Mouse (Mus musculus) ES-E14 (cell line): ENCODE data around the gene Actl10. TPM values are rescaled to one million over a fixed set of nuclear protein-coding genes. Genes with fewer than 3 reads are reported as not detected.

Experiments
- DNase-seq: peaks from one replicate; pipeline ENCODE4 v3.0.0-alpha.2; 2013; ENCODE audit warnings: low read depth, low spot score
- H3K27ac ChIP-seq: 2 replicates; pipeline ENCODE4 v1.5.1; 2012; ENCODE audit warnings: low read depth, mild to moderate bottlenecking, low read length, moderate library complexity, mixed read lengths; ENCODE audit not compliant: poor library complexity, insufficient read depth, severe bottlenecking
- H3K36me3 ChIP-seq: 2 replicates; pipeline ENCODE4 v1.6.1; 2012; ENCODE audit warnings: mild to moderate bottlenecking, low read length, moderate library complexity, mixed read lengths; ENCODE audit not compliant: control insufficient read depth, poor library complexity, insufficient read depth, severe bottlenecking
- H3K4me1 ChIP-seq, 2 experiments: fragments of 150-350 bp in 1 of 2; sonication (generic) in 1 of 2; 2 replicates each; pipeline ENCODE4 v1.6.1; 2012; ENCODE audit warnings: low read length in 2 of 2, mild to moderate bottlenecking in 1 of 2, mixed read lengths in 1 of 2; ENCODE audit not compliant: control insufficient read depth in 2 of 2, insufficient read depth in 2 of 2, poor library complexity in 1 of 2
- H3K4me3 ChIP-seq, 2 experiments: fragments of 150-350 bp in 1 of 2; sonication (generic) in 1 of 2; 2 replicates each; pipeline ENCODE4 v1.5.1; 2012; ENCODE audit warnings: low read length in 2 of 2, low read depth in 1 of 2, mild to moderate bottlenecking in 1 of 2, mixed read lengths in 1 of 2; ENCODE audit not compliant: insufficient read depth in 1 of 2, poor library complexity in 1 of 2, severe bottlenecking in 1 of 2
- H3K9ac ChIP-seq: 2 replicates; pipeline ENCODE4 v1.6.1; 2012; ENCODE audit warnings: low read depth, mild to moderate bottlenecking, low read length, mixed read lengths; ENCODE audit not compliant: poor library complexity, insufficient read depth, severe bottlenecking
- H3K9me3 ChIP-seq: fragments of 150-350 bp; sonication (generic); 2 replicates; pipeline ENCODE4 v1.6.1; 2012; ENCODE audit warnings: low read depth, mild to moderate bottlenecking, low read length; ENCODE audit not compliant: control insufficient read depth, insufficient read depth
- CHD2 ChIP-seq: IDR thresholded peaks from 2 replicates; pipeline ENCODE4 v1.6.1; 2014; ENCODE audit warnings: mild to moderate bottlenecking, low read depth, low read length, inconsistent platforms
- HCFC1 ChIP-seq: IDR thresholded peaks from 2 replicates; pipeline ENCODE4 v1.6.1; 2012; ENCODE audit warnings: low read length, inconsistent platforms, borderline replicate concordance; ENCODE audit not compliant: insufficient read depth
- MAFK ChIP-seq: IDR thresholded peaks from 2 replicates; pipeline ENCODE4 v1.6.1; 2014; ENCODE audit warnings: mild to moderate bottlenecking, low read depth, low read length, inconsistent platforms; ENCODE audit not compliant: insufficient read depth
- ZC3H11A ChIP-seq: IDR thresholded peaks from 2 replicates; pipeline ENCODE4 v1.6.1; 2012; ENCODE audit warnings: low read depth, mild to moderate bottlenecking, inconsistent platforms, low read length, borderline replicate concordance
- ZNF384 ChIP-seq: IDR thresholded peaks from 2 replicates; pipeline ENCODE4 v1.6.1; 2012; ENCODE audit warnings: low read depth, low read length, inconsistent platforms
- in situ Hi-C, 2 experiments: fragments of 600-800 bp; cut with MboI; formaldehyde crosslinking; loops; one replicate each; pipeline ENCODE4 v1.15.1; 2025; ENCODE audit warnings: low sequenced_read_pairs in 2 of 2, inconsistent platforms in 1 of 2; ENCODE audit not compliant: unreplicated experiment in 2 of 2
- total RNA-seq: library from RNA; depleted of rRNA; stranded (reverse); fragments of 300-350 nt; gene quantifications from 2 replicates; pipeline ENCODE4 v1.2.3, GENCODE M21; 2012

Gene Actl10
- total RNA-seq, 1 experiment, result 0.45 TPM

DNA sequence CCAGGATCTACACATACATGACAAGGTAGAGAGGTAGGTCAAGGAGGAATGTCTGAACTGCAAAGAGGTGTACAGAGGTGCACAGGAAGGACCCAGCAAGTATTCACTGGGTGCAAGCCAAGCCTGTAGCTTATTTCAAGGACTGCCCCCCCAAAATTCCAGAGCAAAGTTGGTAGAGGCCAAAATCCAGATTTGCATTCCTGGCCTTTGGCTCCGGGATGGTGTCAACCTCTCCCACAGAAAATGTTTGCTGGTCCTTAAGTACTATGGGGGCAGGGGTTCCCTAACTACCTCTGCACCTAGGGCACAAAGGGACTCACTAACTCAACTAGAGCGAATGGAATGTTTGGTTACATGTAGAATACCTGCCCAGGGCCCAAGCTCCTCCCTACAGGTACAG is 16.2 kb downstream of the Actl10 start:
- no peak overlapping the region for H3K27ac ChIP-seq
- H3K4me3 ChIP-seq, result peak overlapping the region; percentile 91 to 95
- H3K4me1 ChIP-seq, result peaks cover 9 to 30% of the 10 kb centered on the region in 2 experiments
- TF ChIP-seq ZC3H11A (no peak), MAFK (no peak), HCFC1 (no peak), ZNF384 (no peak), CHD2 (no peak)
- in situ Hi-C loops, result no loop called here
- peaks cover 5% of the 10 kb centered on the region; the same call in 1 of the 2 replicates for H3K36me3 ChIP-seq
- DNase-seq, result no peak
- no peaks in the 10 kb centered on the region for H3K9me3 ChIP-seq
- no peak overlapping the region; the same call in 1 of the 2 replicates for H3K9ac ChIP-seq

DNA sequence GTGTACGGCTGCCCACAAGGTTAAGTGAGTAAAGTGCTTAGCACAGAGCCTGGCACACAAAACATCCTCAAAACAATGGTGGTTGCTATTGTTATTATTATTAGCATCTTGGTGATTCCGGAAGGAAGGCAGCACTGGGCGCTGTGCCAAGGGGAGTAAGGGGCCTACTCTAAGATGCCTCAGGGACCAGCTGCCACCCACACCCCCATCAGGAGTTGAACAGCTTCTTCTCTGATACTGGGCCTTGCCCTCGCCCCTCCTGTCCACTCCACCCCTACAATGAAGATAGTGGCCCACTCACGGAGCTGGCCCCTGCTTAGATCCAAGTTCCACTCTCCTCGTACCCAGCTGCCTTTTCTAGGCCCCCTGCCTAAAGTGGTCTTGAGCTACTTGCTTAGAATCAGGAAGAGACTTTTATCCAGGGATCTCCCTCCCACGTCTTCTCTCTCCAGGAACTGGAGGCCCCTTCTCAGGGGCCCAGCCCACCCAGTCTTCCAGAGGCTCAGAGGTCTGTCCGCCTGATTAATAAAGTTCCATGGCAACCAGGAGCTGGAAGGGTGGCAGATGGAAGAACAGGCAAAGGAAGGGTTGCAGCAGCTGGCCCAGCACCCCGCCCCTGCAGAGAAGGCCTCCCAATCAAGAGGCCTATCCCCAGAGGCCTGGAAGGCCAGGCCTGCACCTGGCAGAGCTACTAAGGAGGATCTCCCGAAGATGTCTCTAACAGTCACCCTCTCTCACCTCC is 16.9 kb downstream of the Actl10 start:
- Histone ChIP-seq H3K9me3 (no peaks in the 10 kb centered on the region), H3K4me1 (peaks cover 11 to 30% of the 10 kb centered on the region in 2 experiments), H3K9ac (peak overlapping the region; percentile 93), H3K27ac (peak overlapping the region; percentile 5; the same call in 1 of the 2 replicates), H3K36me3 (peaks cover 2% of the 10 kb centered on the region; the same call in 1 of the 2 replicates), H3K4me3 (peak overlapping the region; percentile 91 to 95)
- DNase-seq, result no peak
- TF ChIP-seq MAFK, result no peak
- no peak for TF ChIP-seq ZNF384
- no peak for TF ChIP-seq HCFC1
- no peak for TF ChIP-seq ZC3H11A
- TF ChIP-seq CHD2, result no peak
- in situ Hi-C loops, result no loop called here

DNA sequence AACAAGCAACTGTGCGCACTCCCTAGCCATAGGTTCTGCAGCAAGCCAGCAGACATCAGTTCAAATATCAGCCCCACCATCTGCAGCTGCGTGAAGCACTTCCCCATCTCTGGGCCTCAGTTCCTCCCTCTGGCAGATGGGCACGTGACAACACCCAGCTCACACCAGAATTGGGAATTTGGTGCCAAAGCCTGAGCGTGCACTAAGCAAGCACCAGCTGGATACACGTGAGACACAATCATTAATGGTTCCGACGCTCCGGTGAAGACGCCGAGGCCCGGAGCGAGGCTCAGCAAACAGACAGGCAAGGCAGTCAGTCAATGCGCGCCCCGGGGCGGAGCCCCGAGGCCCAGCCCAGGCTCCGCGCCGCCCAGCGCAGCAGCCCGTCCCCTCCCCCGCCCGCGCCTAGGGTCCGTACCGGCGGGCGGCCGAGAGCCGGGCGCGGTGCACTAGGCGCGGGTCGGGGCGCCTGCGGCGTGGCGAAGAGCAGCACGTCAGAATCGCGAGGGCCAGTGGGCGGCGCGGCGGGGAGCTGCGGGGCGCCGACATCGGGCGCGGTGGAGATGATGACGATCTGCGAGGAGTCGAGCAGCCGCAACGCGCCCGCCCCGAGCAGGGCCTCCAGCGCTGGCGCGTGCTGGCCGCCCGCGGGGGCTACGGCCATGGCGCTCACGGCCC is 17.6 kb downstream of the Actl10 start:
- in situ Hi-C loops, result no loop called here
- peaks cover 11 to 29% of the 10 kb centered on the region in 2 experiments for H3K4me1 ChIP-seq

DNA sequence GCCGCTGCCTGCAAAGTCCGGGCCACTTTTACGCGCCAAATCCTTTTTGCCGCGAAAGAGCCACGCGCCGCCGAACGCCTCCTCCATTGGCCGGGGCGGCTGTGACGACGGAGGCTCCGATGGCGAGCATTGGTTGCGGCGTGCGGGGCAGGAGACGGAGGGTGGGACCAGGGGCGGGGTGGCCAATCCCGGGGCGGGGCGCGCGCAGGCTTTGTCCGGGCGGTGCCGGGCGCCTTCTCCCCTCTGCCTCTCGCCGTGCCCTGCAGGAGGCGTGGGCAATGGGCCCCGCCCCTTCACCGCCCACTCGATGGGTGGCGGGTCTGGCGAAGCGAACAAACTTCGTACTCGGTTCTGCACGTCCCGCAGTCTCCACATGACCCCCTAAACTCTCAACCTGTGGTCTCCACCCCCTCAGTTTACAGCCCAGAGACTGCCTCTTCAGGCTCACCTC is 18.3 kb downstream of the Actl10 start, which contains the start of gene E2f1:
Gene E2f1, minus strand, starts transcription at position 57 of the 451 bp plus-strand sequence.
- H3K9ac ChIP-seq, result peak within 1 kb of the TSS; percentile 93
- peak within 1 kb of the TSS; percentile 91 to 95 for H3K4me3 ChIP-seq
- in situ Hi-C loops, result no loop called here
- H3K36me3 ChIP-seq, result peaks cover 2% of the 10 kb centered on the region; the same call in 1 of the 2 replicates
- H3K4me1 ChIP-seq, result peaks cover 11 to 27% of the 10 kb centered on the region in 2 experiments
- H3K9me3 ChIP-seq, result no peaks in the 10 kb centered on the region
- peak; percentile 89 for DNase-seq
- H3K27ac ChIP-seq, result peak within 1 kb of the TSS; percentile 85
- TF ChIP-seq CHD2 (no peak), HCFC1 (peak; percentile 59; the same call in 1 of the 2 replicates)

More for the DNA sequence above, 17.6 kb downstream of the Actl10 start:
- Histone ChIP-seq H3K9me3 (no peaks in the 10 kb centered on the region), H3K9ac (peak overlapping the region; percentile 93), H3K36me3 (peaks cover 2% of the 10 kb centered on the region; the same call in 1 of the 2 replicates), H3K27ac (peak overlapping the region; percentile 85), H3K4me3 (peak overlapping the region; percentile 91 to 95)
- DNase-seq, result no peak
- TF ChIP-seq HCFC1, result no peak
- TF ChIP-seq MAFK, result no peak
- no peak for TF ChIP-seq ZC3H11A
